9 mouse cellular contexts compared by ENCODE assay signal in the genomic region with DNA sequence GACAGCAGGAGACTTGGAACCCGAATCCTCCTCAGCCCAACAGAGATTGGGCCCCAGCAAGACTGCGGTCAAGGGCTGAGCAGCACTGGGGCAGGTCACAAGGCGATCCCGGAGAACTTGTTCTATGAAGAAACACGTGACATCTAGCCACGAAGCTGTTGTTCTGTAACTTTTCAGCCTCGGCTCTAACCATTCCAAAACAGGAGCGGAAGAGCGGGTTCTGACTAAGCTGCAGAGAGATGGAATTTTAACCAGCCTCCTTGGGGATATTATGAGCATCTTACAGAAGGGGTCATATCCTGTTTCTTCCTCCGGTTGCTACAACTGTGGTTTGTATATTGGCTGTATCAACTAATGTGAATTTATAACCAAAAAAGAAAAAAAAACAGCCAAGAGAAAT. TPM values are rescaled to one million over a fixed set of nuclear protein-coding genes. Genes with fewer than 3 reads are reported as not detected.
DNase-seq lines count a peak whose midpoint lies in the region; ATAC-seq and TF ChIP-seq lines count a peak whose summit lies in the region.
"Had no signal": no experiment of that assay in that cellular context is flagged by ENCODE, and none has a peak within 500 bp of the region (broad histone marks: within the 10 kb centered on the region; RNA-seq: fewer than 3 reads in every experiment).

No protein-coding gene starts in this region.

- peak overlapping the region; percentile 79 for H3K27ac ChIP-seq in embryonic facial prominence, embryonic 13.5 days
- H3K27ac ChIP-seq in lung, embryonic 14.5 days (ENCODE audit: low read depth), result no peak overlapping the region

- H3K4me2 ChIP-seq in embryonic facial prominence, embryonic 13.5 days, result peak overlapping the region; percentile 53
- peak overlapping the region; percentile 49 for H3K4me2 ChIP-seq in lung, embryonic 14.5 days

- no peak overlapping the region for H3K9ac ChIP-seq in embryonic facial prominence, embryonic 13.5 days
- no peak overlapping the region for H3K9ac ChIP-seq in lung, embryonic 14.5 days

- peak; percentile 48; the same call in 1 of the 2 replicates for ATAC-seq in embryonic facial prominence, embryonic 13.5 days (ENCODE audit: insufficient number of reproducible peaks, insufficient read depth, low FRiP score, low TSS enrichment, low read depth)
- peak; percentile 21; the same call in 1 of the 2 replicates for ATAC-seq in lung, embryonic 14.5 days (ENCODE audit: insufficient read depth)
- ATAC-seq in megakaryocyte-erythroid progenitor cell, adult 5-6 weeks (replicated peaks; ENCODE audit: low FRiP score, low TSS enrichment, poor library complexity, severe bottlenecking), result no peak

- peaks cover 4% of the 10 kb centered on the region for H3K4me1 ChIP-seq in embryonic facial prominence, embryonic 13.5 days
- no peaks in the 10 kb centered on the region for H3K4me1 ChIP-seq in lung, embryonic 14.5 days (ENCODE audit: insufficient read depth)

- WGBS in embryonic facial prominence, embryonic 13.5 days, result 10% methylated on average over 10 of the region's 10 CpGs
- WGBS in lung, embryonic 14.5 days, result 33% methylated on average over 10 of the region's 10 CpGs

- no peak for TF ChIP-seq CTCF in lung, embryonic 14.5 days (IDR thresholded peaks at IDR 0.05; ENCODE audit: low read depth)

- no peaks in the 10 kb centered on the region for H3K27me3 ChIP-seq in embryonic facial prominence, embryonic 13.5 days
- H3K27me3 ChIP-seq in lung, embryonic 14.5 days (ENCODE audit: insufficient read depth, low read length), result no peaks in the 10 kb centered on the region

- intact Hi-C loops in left cerebral cortex, postnatal 4 days (cut with DNase I), result loop anchor here (5.0 kb wide), 1 partner anchor 197 kb away; the partner anchor contains the start of gene Lpar1
- intact Hi-C loops in left cerebral cortex, postnatal 25 days (cut with DNase I), result loop anchor here (1.0 to 5.0 kb wide), 3 partner anchors 197 to 483 kb away; partner anchors contain the start of gene Lpar1
- intact Hi-C loops in heart, postnatal 25 days (cut with DNase I), result loop anchor here (2.0 kb wide), 3 partner anchors 196 to 482 kb away; partner anchors contain the start of gene Lpar1

- H3K4me3 ChIP-seq in embryonic facial prominence, embryonic 13.5 days, result peak overlapping the region; percentile 21
- H3K4me3 ChIP-seq in lung, embryonic 14.5 days (ENCODE audit: low read depth, low read length), result no peak overlapping the region

- no peaks in the 10 kb centered on the region for H3K9me3 ChIP-seq in embryonic facial prominence, embryonic 13.5 days
- H3K9me3 ChIP-seq in lung, embryonic 14.5 days (ENCODE audit: low read depth, low read length), result no peaks in the 10 kb centered on the region

- H3K36me3 ChIP-seq in embryonic facial prominence, embryonic 13.5 days, result no peaks in the 10 kb centered on the region
- H3K36me3 ChIP-seq in lung, embryonic 14.5 days (ENCODE audit: insufficient read depth), result no peaks in the 10 kb centered on the region

- DNase-seq in left cerebral cortex, postnatal 4 days, result peak; percentile 2
- no peak for DNase-seq in left cerebral cortex, postnatal 25 days (ENCODE audit: low spot score in 2 of 2)
- peak; percentile 35 for DNase-seq in heart, postnatal 25 days (ENCODE audit: low spot score)
- DNase-seq in lung, embryonic 14.5 days, result peak; percentile 48
- DNase-seq in layer of hippocampus, adult 18-20 months (ENCODE audit: low spot score in 2 of 2), result no peak
- no peak for DNase-seq in frontal cortex, postnatal 25 days (ENCODE audit: low spot score in 2 of 2)

RNA-seq across cellular contexts. Expression of gene Olfr267, which starts 38.4 kb away (rescaled TPM):
- total RNA-seq in left cerebral cortex, postnatal 4 days (2021), result under 1 TPM; 0.30 to 0.34 TPM
- under 1 TPM; 0.14 to 0.23 TPM for total RNA-seq in left cerebral cortex, postnatal 25 days (2021)
- 0.04 and 0.10 TPM in 2 replicates for polyA plus RNA-seq in embryonic facial prominence, embryonic 13.5 days (2015; fragmentation: Nextera tagmentation; extraction: Ambion mirVana)
- under 1 TPM in 1 of 2 experiments, not detected in 1; 0.06 TPM for total RNA-seq in heart, postnatal 25 days (2021)
- not detected in 2 replicates for polyA plus RNA-seq in lung, embryonic 14.5 days (2014; fragmentation: Nextera tagmentation; extraction: Ambion mirVana)
- not detected in 2 replicates for total RNA-seq in megakaryocyte-erythroid progenitor cell, adult 5-6 weeks (2014; fragmentation: Nextera tagmentation)
- 0.27 and 2.0 TPM in 2 replicates for total RNA-seq in megakaryocyte-erythroid progenitor cell, adult 5-6 weeks (2017)
- under 1 TPM; 0.12 to 0.20 TPM for total RNA-seq in layer of hippocampus, adult 18-20 months (2021)
- polyA plus RNA-seq: small intestine, adult 2 months had no signal

Comparison
In these comparisons a context has a peak if more than half of its experiments do, and no peak if none do; other contexts are left out.
1. DNase-seq: peak in left cerebral cortex, postnatal 4 days (single experiment), heart, postnatal 25 days (single experiment) and lung, embryonic 14.5 days (single experiment); none in left cerebral cortex, postnatal 25 days (0 of 2), layer of hippocampus, adult 18-20 months (0 of 2) and frontal cortex, postnatal 25 days (0 of 2).